Mouse (Mus musculus): Measurements from ENCODE around the gene Hivep2.

GRCm38 (mm10) chr10:13993411-13993810 is 27.5 kb downstream of the Hivep2 start:
- no peak for TF ChIP-seq CTCF (IDR thresholded peaks at IDR 0.05; ENCODE audit: extremely low read depth, insufficient read depth, insufficient read length, insufficient replicate concordance)
- TF ChIP-seq POLR2A (IDR thresholded peaks at IDR 0.05; ENCODE audit: low read depth, low read length) = no peak

Measured in spleen, adult 2 months (tissue).